Mouse (Mus musculus) layer of hippocampus, adult 8-10 months (tissue): Measurements from ENCODE around the gene Klhl35. TPM values are rescaled to one million over a fixed set of nuclear protein-coding genes. Genes with fewer than 3 reads are reported as not detected.
"Not testable (repeated sequence)": the region's sequence is repeated elsewhere in the genome, so short reads cannot be mapped to it uniquely, and the experiment has no call there.

Experiments
- DNase-seq, 2 experiments: peaks; one replicate each; pipeline ENCODE4 v3.0.0; 2022; ENCODE audit warnings: low spot score in 2 of 2
- total RNA-seq, 4 experiments: library from RNA; stranded (reverse); gene quantifications; 2 replicates each; pipeline ENCODE4 v1.2.4; 2022

The Klhl35 gene
- total RNA-seq, 4 experiments from 2014 or later: 1.2 to 4.2 (median 2.5) TPM

- no peak for DNase-seq
Measured at GRCm38 (mm10) chr7:99489708-99490107, 23.9 kb downstream of the Klhl35 start.

DNA sequence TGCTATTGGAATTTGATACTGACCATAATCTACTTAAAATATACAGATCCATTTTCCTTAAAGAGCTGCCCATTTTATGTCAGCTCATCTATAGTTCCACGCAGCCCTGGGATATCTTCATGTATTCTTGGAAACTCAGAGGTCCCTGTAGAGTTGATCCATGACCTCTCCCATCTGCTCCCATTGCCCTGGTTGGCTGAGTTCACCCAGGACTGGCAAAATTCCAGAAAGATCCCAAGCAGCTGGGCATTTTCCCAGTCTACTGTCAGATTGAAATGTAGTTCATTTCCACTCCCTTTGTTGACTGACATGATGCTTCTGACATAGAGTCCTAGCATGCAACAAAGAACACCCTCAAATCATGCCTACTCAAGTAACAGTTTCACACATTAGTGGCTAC, 33.3 kb downstream of the Klhl35 start:
- DNase-seq: no peak

DNA sequence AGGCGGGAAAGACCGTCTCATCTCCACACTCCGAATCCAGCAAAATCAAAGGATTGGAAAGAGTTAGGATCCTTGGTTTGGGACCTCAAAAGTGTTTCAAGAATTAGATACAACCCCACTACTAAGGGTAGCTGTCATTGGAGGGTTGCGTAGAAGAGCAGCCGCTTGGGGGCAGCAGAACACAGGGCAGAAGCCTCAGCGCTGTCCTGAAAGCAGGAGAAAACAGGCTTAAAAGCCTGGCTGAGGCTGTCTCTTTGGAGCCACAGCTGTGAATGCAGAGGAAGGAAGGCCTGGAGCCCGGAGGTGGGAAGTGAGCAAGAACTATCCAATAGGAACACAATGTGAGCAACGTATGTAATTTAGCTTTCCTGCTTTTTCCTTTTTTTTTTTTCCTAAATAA, 34.4 kb downstream of the Klhl35 start:
- DNase-seq: peak; percentile 52 to 86

DNA sequence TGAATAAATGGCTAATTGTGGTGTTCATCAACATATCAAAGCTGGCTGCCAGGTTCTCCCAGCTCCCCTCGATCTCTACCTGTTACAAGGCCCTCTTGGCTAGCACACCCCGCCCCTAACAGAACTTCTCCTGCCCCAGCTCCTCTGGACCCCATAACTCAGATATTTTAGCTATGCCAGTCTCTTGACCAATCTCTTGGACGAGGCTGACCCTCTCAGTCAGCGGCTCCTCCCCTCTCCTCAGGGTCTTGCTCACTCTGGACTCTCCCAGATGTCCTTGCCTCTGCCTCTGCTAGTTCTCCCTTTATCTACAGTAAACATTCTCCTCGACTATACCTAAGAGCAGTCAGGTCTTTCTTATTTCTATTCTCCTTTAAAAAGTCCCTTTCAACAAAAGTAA, 34.9 kb downstream of the Klhl35 start:
- DNase-seq: no peak

- DNase-seq: no peak
Measured at GRCm38 (mm10) chr7:99501148-99501547, 35.3 kb downstream of the Klhl35 start.

GRCm38 (mm10) chr7:99504556-99504955, 38.8 kb downstream of the Klhl35 start:
- DNase-seq: no peak

- DNase-seq: not testable (repeated sequence)
Measured at GRCm38 (mm10) chr7:99508187-99508586, 42.4 kb downstream of the Klhl35 start.

DNA sequence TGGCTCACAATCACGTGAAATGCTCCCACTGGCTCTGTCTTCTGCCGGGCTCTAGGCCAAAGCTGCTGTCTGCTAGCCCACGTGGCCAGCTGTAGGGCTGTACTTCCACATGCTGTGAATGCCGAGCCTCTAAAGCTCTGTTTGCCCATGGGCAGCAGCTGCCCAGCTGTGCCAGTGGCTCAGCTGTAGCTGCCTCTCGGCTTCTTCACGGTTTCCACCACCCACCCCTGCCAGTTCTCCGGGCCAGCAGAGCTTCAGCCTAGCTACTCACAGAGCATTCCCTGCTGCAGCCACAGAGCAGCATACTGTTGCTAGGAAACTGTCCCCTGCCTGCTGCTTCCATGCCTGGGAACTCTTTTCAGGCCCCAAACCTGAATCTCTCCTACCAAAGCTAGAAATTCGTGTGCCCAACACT, 44.3 kb downstream of the Klhl35 start:
- DNase-seq: peak; percentile 63 to 72

GRCm38 (mm10) chr7:99516092-99516813, 50.4 kb downstream of the Klhl35 start:
- no peak for DNase-seq

DNA sequence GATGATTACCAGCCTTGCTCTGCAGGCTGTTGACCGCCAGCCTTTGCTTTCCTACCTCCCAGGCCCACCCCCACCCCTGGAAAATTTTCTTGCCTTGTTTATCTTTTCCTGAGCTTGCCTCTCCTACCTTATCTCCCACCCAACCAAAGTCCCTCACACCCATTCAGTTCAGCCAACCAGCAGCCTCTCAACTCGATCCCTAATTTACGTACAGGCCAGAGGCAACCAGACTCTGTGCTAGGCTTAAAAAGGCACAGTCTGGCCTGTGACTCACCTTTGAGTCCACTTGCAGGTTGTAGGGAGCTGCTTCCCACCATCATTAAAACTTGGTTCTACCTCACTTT, 51.0 kb downstream of the Klhl35 start:
- DNase-seq: no peak

GRCm38 (mm10) chr7:99518954-99519644, 53.3 kb downstream of the Klhl35 start:
- no peak for DNase-seq

DNA sequence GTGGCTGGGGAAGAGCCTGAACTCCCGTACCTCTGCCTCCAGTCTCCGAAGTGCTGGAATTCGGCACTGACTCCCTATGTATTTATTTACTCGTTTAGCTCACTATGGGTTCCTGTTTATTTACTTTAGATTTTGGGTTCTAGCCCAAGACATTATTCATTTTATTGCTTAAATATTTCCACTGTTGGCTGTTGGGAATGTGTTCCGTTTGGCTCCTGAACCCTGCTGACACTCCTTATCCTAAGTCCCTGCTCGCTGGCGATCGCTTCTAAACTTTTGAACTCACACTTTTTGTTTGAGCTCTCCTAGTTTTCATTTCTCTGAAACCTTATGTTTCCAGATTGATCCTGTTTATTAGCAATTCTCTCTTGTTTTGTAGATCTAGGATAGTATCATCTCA, 57.3 kb downstream of the Klhl35 start:
- DNase-seq: no peak

Other genes with a start within 250 kb of the Klhl35 start
- not detected for gene Mogat2, start 227.4 kb upstream of the Klhl35 start, total RNA-seq
- 100 to 1,000 TPM; 101 to 108 (median 106) TPM for gene Map6, start 198.6 kb upstream of the Klhl35 start, total RNA-seq
- 10 to 100 TPM; 16.8 to 24.1 (median 21.3) TPM for gene Serpinh1, start 112.8 kb upstream of the Klhl35 start, total RNA-seq
- 10 to 100 TPM; 17.4 to 32.6 (median 21.4) TPM for gene Gdpd5, start 84.6 kb upstream of the Klhl35 start, total RNA-seq
- 100 to 1,000 TPM; 222 to 342 (median 280) TPM for gene Rps3, start 17.7 kb downstream of the Klhl35 start, total RNA-seq
- 100 to 1,000 TPM; 138 to 175 (median 160) TPM for gene Arrb1, start 69.5 kb downstream of the Klhl35 start, total RNA-seq
- gene Tpbgl, start 161.1 kb downstream of the Klhl35 start, total RNA-seq: 1 to 10 TPM; 5.0 to 7.3 (median 6.6) TPM
- 10 to 100 TPM; 11.6 to 32.5 (median 21.0) TPM for gene Slco2b1, start 245.3 kb downstream of the Klhl35 start, total RNA-seq